Mouse (Mus musculus) hindbrain, embryonic 10.5 days (tissue): ENCODE measurements at regions not wholly inside any gene's neighbourhood (a gene's known extent, or its start where the extent isn't known, plus 50 kb on each side); places are given as distances from the start of the nearest gene placed in this dataset.
A peak's percentile ranks its signal among the peaks of the same experiment; 100 is the strongest.
"Not testable (repeated sequence)": the region's sequence is repeated elsewhere in the genome, so short reads cannot be mapped to it uniquely, and the experiment has no call there.

ENCODE experiments used
- DNase-seq: peaks from one replicate; pipeline ENCODE4 v3.0.0-alpha.2; 2017; ENCODE audit warnings: low spot score
- H3K27ac ChIP-seq: fragments of 300-500 bp; sonication (generic); 2 replicates; pipeline ENCODE4 v1.5.1; 2016; ENCODE audit warnings: mild to moderate bottlenecking, moderate library complexity
- H3K27me3 ChIP-seq: fragments of 300-500 bp; sonication (generic); 2 replicates; pipeline ENCODE4 v1.6.1; 2016; ENCODE audit warnings: mild to moderate bottlenecking; ENCODE audit not compliant: poor library complexity, insufficient read depth, severe bottlenecking
- H3K36me3 ChIP-seq: fragments of 300-500 bp; sonication (generic); 2 replicates; pipeline ENCODE4 v1.6.1; 2016; ENCODE audit warnings: mild to moderate bottlenecking, moderate library complexity
- H3K4me1 ChIP-seq: fragments of 300-500 bp; sonication (generic); replicated peaks from 2 replicates; pipeline ENCODE4 v1.6.1; 2016; ENCODE audit warnings: mild to moderate bottlenecking
- H3K4me3 ChIP-seq: fragments of 300-500 bp; sonication (generic); 2 replicates; pipeline ENCODE4 v1.5.1; 2016; ENCODE audit warnings: mild to moderate bottlenecking, moderate library complexity
- H3K9me3 ChIP-seq: fragments of 300-500 bp; sonication (generic); 2 replicates; pipeline ENCODE4 v1.6.1; 2016; ENCODE audit warnings: mild to moderate bottlenecking, moderate library complexity
- WGBS: fragments of 180-500 bp; shearing (Covaris S2); methylation state at CpG from one replicate; pipeline ENCODE4 v1.1.7; 2016; 5-methylcytosine and 5-hydroxymethylcytosine counted together

DNA sequence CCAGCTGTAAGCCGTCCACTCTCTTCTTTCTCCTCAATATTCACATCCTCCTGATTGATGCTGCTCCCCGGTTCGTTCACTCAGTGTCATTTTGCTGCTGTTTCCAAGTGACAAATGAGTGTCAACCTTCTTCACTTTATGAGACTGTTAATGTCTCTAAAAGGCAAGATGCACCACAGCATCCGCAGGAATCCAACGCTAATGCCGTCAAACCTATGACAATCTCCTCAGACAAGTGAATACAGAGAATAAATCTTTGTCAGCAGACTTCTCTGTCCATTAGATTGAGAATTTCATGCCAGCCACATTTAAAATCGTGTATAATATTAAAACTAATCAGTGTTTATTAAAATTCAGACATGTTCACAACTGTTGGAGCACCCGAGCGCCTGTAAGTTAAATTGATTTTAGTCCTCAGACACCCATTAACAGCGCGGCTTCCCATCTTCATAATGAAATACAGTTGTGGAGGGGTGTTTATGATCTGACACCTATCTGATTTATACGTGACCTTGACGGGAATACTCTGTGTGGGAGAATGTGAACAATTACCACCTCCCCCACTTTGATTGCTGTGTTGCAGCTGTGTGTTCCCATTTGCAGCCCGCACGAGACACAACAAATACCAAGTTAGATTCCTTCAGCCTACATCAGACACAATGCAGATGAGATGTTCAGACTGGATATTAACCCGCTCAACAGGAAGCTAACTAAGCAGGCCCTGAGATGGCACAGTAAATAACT, 143.7 kb upstream of the Fer start:
- Histone ChIP-seq H3K27me3 (no peaks in the 10 kb centered on the region), H3K4me1 (no peaks in the 10 kb centered on the region), H3K27ac (no peak overlapping the region), H3K9me3 (no peaks in the 10 kb centered on the region), H3K4me3 (no peak overlapping the region), H3K36me3 (no peaks in the 10 kb centered on the region)
- no peak for DNase-seq
- WGBS, result 87% methylated on average over 16 of the region's 16 CpGs

DNA sequence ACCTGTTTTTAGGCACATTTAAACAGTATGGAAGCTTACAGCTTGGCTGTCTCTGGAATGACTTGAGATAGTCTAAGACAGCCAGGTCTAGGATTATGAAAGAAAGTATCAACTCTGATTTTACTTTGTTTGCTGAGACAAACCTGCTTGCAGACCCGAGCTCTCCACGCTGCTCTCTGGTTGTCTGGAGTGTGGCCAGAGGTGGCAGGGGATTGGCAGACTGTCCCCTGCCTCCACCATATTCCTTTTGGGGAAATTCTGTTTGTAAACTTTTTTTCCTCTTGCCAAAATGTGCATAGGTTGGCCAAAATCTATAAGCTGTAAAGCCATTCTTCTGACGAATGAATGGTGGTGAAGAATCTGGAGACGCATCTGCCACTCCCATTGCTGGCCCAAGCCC, 143.1 kb upstream of the Fer start:
- H3K36me3 ChIP-seq, result no peaks in the 10 kb centered on the region
- no peaks in the 10 kb centered on the region for H3K9me3 ChIP-seq
- H3K27me3 ChIP-seq, result no peaks in the 10 kb centered on the region
- DNase-seq, result no peak
- no peaks in the 10 kb centered on the region for H3K4me1 ChIP-seq
- H3K27ac ChIP-seq, result no peak overlapping the region
- WGBS, result 81% methylated on average over 4 of the region's 4 CpGs
- no peak overlapping the region for H3K4me3 ChIP-seq

DNA sequence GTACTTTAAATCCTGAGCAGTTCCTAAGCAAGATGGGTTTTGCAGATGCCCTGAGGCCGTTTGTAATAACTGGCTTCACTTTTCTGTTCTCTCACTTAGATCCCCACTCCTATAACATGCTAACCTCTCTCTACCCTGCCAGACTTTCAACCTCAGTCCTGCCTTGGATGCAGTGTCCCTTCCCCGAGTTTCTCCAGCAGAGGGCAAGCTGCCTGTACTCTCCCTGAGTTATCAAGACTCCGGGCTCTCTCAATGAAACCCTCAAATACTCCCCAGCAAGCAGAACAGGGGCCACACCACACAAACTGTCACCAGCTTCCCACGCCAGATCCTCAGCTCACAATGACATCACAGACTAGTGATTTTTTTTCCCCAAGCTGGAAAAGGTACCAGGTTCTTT, 142.0 kb upstream of the Fer start:
- no peaks in the 10 kb centered on the region for H3K9me3 ChIP-seq
- no peaks in the 10 kb centered on the region for H3K4me1 ChIP-seq
- no peaks in the 10 kb centered on the region for H3K27me3 ChIP-seq
- no peak overlapping the region for H3K27ac ChIP-seq
- peak; percentile 12 for DNase-seq
- H3K36me3 ChIP-seq, result no peaks in the 10 kb centered on the region
- no peak overlapping the region for H3K4me3 ChIP-seq
- WGBS, result 47% methylated on average over 4 of the region's 4 CpGs

DNA sequence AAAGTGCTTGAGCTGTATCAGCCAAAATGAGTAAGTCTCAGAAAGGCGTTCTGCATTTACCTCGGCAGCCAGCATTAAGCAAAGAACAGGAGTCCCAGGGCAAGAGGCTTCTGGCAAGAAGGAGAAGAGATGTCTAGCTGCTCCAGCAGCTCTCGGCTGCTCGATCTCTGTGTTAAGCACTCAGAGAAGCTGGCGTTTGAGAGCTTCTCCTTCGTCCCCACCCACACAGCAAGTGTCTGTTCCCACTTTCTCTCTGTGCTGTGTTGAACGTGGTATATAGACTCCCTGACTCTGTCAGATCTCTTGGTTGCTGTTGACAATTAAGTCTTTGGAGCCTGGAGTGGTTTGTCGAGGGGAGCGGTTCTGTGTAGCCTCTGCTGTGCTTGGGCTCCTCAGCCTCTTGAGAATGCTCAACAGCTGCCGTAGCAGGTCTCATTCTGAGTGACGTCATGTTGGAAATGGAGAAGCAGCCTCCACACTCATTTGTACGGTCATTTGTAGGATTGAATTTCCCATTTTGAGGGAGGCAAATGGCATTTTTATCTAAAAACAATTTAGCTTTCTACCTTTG, 140.3 kb upstream of the Fer start:
- Histone ChIP-seq H3K4me1 (no peaks in the 10 kb centered on the region), H3K36me3 (no peaks in the 10 kb centered on the region), H3K9me3 (no peaks in the 10 kb centered on the region), H3K27ac (no peak overlapping the region), H3K4me3 (no peak overlapping the region), H3K27me3 (no peaks in the 10 kb centered on the region)
- WGBS, result 82% methylated on average over 12 of the region's 12 CpGs
- no peak for DNase-seq

DNA sequence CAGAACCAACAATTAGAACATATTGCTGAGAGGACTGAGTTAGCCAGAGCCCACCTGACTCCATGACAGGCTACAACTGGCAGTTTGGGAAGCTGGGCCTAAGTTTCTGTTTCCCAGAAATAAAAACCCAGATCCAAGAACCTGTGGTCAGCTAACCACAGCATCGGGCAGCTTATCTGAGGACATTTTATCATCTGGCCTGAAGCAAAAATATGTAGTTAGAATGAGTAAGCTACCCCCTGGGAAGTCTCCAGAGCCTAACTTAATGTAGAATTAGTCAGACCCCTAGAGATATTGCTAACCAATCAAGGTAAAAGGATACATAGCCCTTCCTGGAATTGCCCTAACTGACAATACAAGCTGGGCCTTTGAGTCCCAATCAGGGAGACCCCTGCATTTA, 124.7 kb upstream of the Fer start:
- WGBS, result 91% methylated on average over 1 of the region's 1 CpGs
- H3K4me1 ChIP-seq, result no peaks in the 10 kb centered on the region
- no peak overlapping the region for H3K4me3 ChIP-seq

DNA sequence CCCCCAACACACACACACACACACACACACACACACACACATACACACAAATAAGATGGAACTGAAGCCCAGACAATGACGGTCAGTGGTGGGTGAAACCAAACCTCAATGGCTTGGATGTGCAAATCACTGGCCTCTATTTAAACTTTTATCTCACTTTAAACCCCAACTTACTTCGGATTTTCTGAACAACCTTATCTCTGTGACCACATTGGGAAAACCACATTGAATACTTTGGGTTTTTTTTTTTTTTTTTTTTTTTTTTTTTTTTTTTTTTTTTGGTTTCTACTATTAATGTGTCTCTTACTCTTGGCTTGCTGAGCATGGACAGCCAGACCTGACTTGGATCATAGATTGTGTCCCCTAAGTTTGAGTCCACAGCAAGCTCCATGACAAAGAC, 123.2 kb upstream of the Fer start:
- 76% methylated on average over 2 of the region's 2 CpGs for WGBS
- no peaks in the 10 kb centered on the region for H3K4me1 ChIP-seq
- H3K27me3 ChIP-seq, result no peaks in the 10 kb centered on the region
- H3K36me3 ChIP-seq, result no peaks in the 10 kb centered on the region
- H3K4me3 ChIP-seq, result no peak overlapping the region
- H3K27ac ChIP-seq, result no peak overlapping the region
- H3K9me3 ChIP-seq, result peaks cover 4% of the 10 kb centered on the region; the same call in 1 of the 2 replicates
- no peak for DNase-seq

More for the DNA sequence above, 124.7 kb upstream of the Fer start:
- Histone ChIP-seq H3K36me3 (no peaks in the 10 kb centered on the region), H3K9me3 (peaks cover 4% of the 10 kb centered on the region; the same call in 1 of the 2 replicates), H3K27ac (no peak overlapping the region), H3K27me3 (no peaks in the 10 kb centered on the region)
- DNase-seq, result no peak

DNA sequence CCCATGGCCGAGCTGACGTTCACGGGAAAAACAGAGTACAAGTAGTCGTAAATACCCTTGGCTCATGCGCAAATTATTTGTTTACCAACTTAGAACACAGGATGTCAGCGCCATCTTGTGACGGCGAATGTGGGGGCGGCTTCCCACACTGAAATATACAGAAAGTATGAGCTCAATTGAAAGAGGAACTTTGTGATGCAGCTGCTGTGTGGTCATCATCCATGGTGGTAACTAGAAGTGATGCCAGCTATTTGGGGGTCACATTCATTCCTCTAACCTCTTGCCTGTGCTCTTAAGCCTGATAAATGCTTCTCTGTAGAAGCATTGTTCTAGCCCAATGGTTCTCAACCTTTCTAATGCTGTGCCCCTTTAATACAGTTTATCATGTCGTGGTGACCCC, 113.6 kb upstream of the Fer start:
- H3K4me3 ChIP-seq, DNase-seq, H3K27ac ChIP-seq, H3K4me1 ChIP-seq, H3K9me3 ChIP-seq, H3K27me3 ChIP-seq, H3K36me3 ChIP-seq: not testable (repeated sequence)
- WGBS, result 93% methylated on average over 7 of the region's 10 CpGs

DNA sequence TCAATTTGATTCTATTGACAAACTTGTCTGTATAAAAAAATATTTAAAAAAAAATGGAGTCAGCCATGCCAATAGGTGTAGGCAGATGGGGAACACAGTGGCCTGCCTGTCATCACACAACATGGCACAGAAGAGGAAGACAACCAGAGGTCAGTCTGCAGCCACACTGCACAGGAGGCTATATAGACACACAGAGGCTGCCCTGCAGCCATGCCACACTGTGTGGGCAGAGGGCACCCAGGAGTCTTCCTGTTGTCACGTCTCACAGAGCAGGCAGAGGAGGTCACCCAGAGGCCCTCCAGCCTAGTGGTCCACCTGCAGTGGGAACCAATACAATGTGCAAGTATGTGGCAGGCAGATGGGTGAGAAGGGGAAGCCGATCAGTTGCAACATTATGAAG, 108.5 kb upstream of the Fer start:
- 83% methylated on average over 2 of the region's 2 CpGs for WGBS

DNA sequence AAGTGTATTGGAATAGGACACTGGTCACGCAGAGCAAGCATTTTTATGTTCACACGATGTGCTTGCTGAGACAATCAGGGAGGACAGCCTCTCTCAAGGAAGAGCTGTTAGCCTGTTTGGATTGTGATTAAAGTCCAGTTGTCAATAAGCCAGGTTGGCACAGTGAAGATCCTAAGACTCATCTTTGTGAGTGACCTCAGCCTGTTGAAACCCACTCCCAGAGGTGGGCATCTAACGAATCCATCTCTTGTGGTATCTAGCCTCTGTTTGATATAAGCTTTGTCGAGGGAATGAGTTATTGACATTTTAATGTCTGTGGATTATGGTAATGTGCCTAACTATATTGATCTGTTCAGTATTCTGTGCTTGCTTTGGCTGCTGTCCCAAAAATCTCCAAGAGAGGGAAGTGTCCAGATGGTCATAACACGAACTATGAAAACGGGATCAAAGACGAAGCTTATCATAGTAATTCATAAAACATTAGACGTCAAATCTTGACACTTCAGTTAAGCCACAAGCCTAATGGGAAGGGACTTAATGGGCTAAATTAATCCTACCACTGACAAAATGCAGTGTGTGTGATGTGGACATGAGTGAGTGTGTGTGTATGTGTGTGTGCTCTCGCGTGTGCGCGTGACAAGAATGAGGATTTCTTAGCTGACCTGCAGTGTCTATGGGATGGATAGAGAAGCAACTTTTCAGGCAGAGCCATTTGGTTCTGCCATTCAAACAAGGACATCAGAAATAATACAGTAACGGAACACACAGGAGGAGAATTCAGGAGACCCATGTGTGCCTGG, 104.8 kb upstream of the Fer start:
- no peaks in the 10 kb centered on the region for H3K4me1 ChIP-seq
- no peak overlapping the region for H3K27ac ChIP-seq
- no peak for DNase-seq
- WGBS, result 94% methylated on average over 13 of the region's 13 CpGs
- H3K27me3 ChIP-seq, result no peaks in the 10 kb centered on the region
- no peak overlapping the region for H3K4me3 ChIP-seq
- H3K36me3 ChIP-seq, result no peaks in the 10 kb centered on the region
- H3K9me3 ChIP-seq, result 0 out of 2 replicates have a peak, but pooled peaks cover 4% of the 10 kb centered on the region

More for the DNA sequence above, 108.5 kb upstream of the Fer start:
- Histone ChIP-seq H3K4me1 (no peaks in the 10 kb centered on the region), H3K4me3 (no peak overlapping the region), H3K27me3 (no peaks in the 10 kb centered on the region), H3K9me3 (no peaks in the 10 kb centered on the region), H3K27ac (no peak overlapping the region), H3K36me3 (no peaks in the 10 kb centered on the region)
- no peak for DNase-seq

DNA sequence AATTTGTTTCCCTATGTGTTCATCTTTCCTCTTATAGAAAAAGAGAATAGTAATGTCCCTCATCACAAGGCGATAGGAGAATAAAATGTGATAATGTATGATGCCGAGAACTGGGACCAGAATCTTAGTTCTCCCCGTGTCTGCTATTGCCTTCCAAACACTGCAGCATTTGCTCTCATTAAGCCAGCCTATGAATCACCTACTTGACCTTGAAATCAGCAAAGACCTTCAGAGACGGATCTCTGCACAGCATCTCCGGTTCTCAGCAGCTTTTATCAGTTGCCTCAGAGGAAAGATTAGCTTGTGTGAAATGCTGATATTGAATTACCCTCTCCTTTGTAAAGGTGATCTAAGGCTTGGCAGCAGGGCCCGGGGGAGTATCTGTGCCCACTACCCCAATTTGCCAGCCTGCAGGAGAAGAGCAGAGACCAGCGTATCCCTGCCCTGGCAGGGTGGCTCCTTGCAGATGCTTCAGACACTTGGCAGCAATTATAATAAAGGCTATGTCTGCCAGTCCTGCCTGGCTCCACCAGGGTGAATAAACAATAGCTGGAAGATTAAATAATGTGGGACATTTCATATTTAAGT, 104.0 kb upstream of the Fer start:
- Histone ChIP-seq H3K4me3 (no peak overlapping the region), H3K36me3 (no peaks in the 10 kb centered on the region), H3K27me3 (no peaks in the 10 kb centered on the region), H3K27ac (no peak overlapping the region), H3K9me3 (0 out of 2 replicates have a peak, but pooled peaks cover 4% of the 10 kb centered on the region), H3K4me1 (no peaks in the 10 kb centered on the region)
- DNase-seq, result no peak
- WGBS, result 92% methylated on average over 7 of the region's 7 CpGs

DNA sequence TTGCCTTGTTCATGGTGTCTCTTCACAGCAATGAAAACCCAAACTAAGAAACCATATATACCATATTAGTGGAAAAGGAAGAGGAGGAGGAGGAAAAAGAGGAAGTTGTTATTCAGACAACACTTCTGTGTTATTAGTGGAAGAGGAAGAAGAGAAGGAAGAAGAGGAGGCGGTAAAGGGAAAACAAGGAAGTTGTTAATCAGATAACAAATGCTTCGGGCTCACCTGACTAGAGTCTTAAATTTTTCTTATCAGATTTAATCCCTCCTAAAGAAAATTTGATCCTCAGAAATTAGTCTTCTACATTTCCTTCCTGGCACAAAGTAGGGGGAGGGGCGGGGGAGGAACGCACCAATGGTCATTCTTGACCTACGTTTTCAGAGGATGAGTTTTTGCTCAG, 101.8 kb upstream of the Fer start:
- Histone ChIP-seq H3K27ac (no peak overlapping the region), H3K4me1 (no peaks in the 10 kb centered on the region), H3K36me3 (no peaks in the 10 kb centered on the region), H3K9me3 (0 out of 2 replicates have a peak, but pooled peaks cover 4% of the 10 kb centered on the region), H3K27me3 (no peaks in the 10 kb centered on the region), H3K4me3 (no peak overlapping the region)
- WGBS, result 89% methylated on average over 5 of the region's 5 CpGs
- no peak for DNase-seq

DNA sequence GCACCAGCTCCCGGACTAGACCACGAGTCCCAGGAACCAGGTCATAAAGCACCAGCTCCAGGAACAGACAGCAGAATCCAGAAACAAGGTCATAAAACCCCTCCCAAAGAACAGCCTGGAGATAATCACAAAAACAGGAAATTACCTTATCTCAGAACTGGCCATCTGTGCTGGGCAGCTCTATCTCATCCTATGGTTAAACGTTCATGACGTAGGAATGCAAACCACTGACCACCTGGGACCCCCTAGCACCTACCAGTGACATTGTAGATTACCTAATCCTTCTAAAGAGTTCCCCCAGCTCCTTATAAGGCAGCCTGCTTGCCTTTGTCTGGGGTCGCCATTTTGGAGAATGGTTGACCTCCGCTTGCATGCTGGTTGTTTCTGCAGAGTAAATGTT, 91.8 kb upstream of the Fer start:
- H3K27me3 ChIP-seq, result no peaks in the 10 kb centered on the region

More for the DNA sequence above, 91.8 kb upstream of the Fer start:
- no peak for DNase-seq
- Histone ChIP-seq H3K4me3 (no peak overlapping the region), H3K4me1 (no peaks in the 10 kb centered on the region), H3K36me3 (no peaks in the 10 kb centered on the region), H3K27ac (no peak overlapping the region), H3K9me3 (peaks cover 3% of the 10 kb centered on the region; the same call in 1 of the 2 replicates)
- WGBS, result 87% methylated on average over 6 of the region's 6 CpGs
